Mouse (Mus musculus) spleen, adult 2 months (tissue): ENCODE data around the gene Prr14l. TPM values are rescaled to one million over a fixed set of nuclear protein-coding genes. Genes with fewer than 3 reads are reported as not detected.

Source experiments
- DNase-seq, 2 experiments: peaks; one replicate each; pipeline versions ENCODE4 v3.0.0 to v3.0.0-alpha.2; 2012 to 2021; ENCODE audit warnings: low spot score in 2 of 2, low read depth in 1 of 2
- H3K27ac ChIP-seq: fragments of 200-500 bp; 2 replicates; pipeline ENCODE4 v1.5.1; 2012; ENCODE audit warnings: low read length, inconsistent platforms; ENCODE audit not compliant: insufficient read depth
- H3K27me3 ChIP-seq: fragments of 200-500 bp; 2 replicates; pipeline ENCODE4 v1.6.1; 2012; ENCODE audit warnings: mild to moderate bottlenecking, moderate library complexity, low read length, inconsistent platforms; ENCODE audit not compliant: control insufficient read depth, insufficient read depth
- H3K36me3 ChIP-seq: fragments of 200-500 bp; 2 replicates; pipeline ENCODE4 v1.6.1; 2012; ENCODE audit warnings: mild to moderate bottlenecking, low read length, inconsistent platforms; ENCODE audit not compliant: control insufficient read depth, insufficient read depth
- H3K4me1 ChIP-seq: fragments of 200-500 bp; 2 replicates; pipeline ENCODE4 v1.6.1; 2011; ENCODE audit warnings: inconsistent platforms; ENCODE audit not compliant: control insufficient read depth, insufficient read depth, insufficient read length
- H3K4me3 ChIP-seq: fragments of 200-500 bp; 2 replicates; pipeline ENCODE4 v1.5.1; 2011; ENCODE audit warnings: mild to moderate bottlenecking, inconsistent platforms; ENCODE audit not compliant: insufficient read depth, insufficient read length; ENCODE audit errors: extremely low read depth
- CTCF ChIP-seq: fragments of 200-500 bp; IDR thresholded peaks from 2 replicates; pipeline ENCODE4 v1.5.1; 2011; ENCODE audit warnings: mild to moderate bottlenecking, inconsistent platforms; ENCODE audit not compliant: insufficient read depth, insufficient read length, insufficient replicate concordance; ENCODE audit errors: extremely low read depth
- POLR2A ChIP-seq: fragments of 200-500 bp; IDR thresholded peaks from 2 replicates; pipeline ENCODE4 v1.6.1; 2011; ENCODE audit warnings: low read depth, low read length, inconsistent platforms
- WGBS: fragments of 180-500 bp; shearing (Covaris S2); methylation state at CpG from one replicate; pipeline ENCODE4 v1.1.7; 2018; 5-methylcytosine and 5-hydroxymethylcytosine counted together
- polyA plus RNA-seq: library from polyadenylated mRNA; depleted of rRNA; stranded (reverse); fragments of >200 nt; gene quantifications from 2 replicates; pipeline ENCODE4 v1.2.3, GENCODE M21; 2012; rRNA removed

The Prr14l gene
- 15.1 and 23.0 TPM in 2 replicates for polyA plus RNA-seq

DNA sequence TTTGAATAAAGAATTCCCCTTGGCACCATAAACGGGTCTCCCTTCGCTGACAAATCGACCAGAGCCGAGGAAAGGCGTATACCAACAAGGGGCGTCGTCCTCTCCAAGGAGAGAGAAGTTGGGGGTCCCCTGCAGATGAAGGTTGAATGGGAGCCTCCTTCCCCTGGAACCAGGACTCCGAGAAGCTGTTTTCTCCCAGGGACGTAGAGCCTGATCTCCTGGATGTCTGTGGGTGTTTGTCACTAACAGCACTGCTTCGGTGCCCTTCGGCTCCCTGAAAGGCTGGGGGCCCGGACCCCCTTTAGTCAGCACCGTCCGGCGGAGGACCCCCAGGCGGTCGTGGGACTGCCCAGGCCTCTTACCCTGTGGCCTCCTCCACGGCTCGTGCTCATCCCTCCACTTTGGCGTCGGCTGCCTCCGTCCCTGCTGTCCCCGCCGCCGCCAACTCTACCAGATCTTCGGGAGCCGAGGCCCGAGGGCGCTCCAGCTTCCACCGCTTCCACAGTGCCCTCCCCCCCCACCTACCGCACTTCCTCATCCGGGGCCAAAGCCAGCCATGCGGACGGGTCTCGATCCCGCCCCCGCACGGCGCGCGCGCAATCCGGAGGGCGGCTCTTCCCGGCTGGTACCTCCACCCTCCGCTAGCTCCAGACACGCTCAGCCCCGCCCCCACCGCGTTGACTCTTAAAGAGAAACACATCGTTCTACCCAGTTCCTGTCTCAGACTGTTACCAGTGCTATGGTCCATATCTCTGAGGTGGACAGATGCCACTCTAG lies at the start of gene Prr14l:
Gene Prr14l (minus strand): TSS at position 526 of the 777 bp plus-strand sequence.
- peak within 1 kb of the TSS; percentile 87 for H3K27ac ChIP-seq
- peak; percentile 92 to 99 for DNase-seq
- H3K27me3 ChIP-seq = no peaks in the 10 kb centered on the region
- H3K36me3 ChIP-seq = no peaks in the 10 kb centered on the region; the same call in none of the 2 replicates
- TF ChIP-seq CTCF = no peak
- TF ChIP-seq POLR2A = peak; percentile 89
- H3K4me1 ChIP-seq = peaks cover 12% of the 10 kb centered on the region
- H3K4me3 ChIP-seq = peak within 1 kb of the TSS; percentile 96
- WGBS = under 1% methylated on average over 50 of the region's 51 CpGs

DNA sequence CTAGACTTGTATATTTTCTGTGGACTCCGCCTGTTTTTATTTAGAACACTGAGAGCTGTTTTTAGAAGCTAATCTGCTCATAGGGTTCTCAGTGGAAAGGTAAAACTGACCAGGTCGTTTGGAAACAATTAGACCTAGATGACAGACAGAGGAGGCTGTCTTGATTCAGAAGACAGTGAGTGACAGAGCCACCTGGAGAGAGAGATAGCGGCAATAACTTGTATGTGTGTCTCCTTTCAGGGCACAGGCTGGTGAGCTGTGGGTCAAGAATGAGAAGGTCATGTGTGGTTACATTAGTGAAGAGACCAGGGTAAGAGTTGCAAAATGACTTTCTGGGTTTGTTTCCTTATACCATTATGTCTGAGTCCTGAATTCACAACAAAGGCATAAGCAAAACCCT lies 32.7 kb upstream of the Prr14l start:
- no peak for TF ChIP-seq POLR2A
- TF ChIP-seq CTCF = no peak
- 82% methylated on average over 3 of the region's 3 CpGs for WGBS
- Histone ChIP-seq H3K27me3 (no peaks in the 10 kb centered on the region), H3K36me3 (peaks cover 16% of the 10 kb centered on the region), H3K4me1 (no peaks in the 10 kb centered on the region), H3K4me3 (no peak overlapping the region), H3K27ac (no peak overlapping the region)
- no peak for DNase-seq

DNA sequence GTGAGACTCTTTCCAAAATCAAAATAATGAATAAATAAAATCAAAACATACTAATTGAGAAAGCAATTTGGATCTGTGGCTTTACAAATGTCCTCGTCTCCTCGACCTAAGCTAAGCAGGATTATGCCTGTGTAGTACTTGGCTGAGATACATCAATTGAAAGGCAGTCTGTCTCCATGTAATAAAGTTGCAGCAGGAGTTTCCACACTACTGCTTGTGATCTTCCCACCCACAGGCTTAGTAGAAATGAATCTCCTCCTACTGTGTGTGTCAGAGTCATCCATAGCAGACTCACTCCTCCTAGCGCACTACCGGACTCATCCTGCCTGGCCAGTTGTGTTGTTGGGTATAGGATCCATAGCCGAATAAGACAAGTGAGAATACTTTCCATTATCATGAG lies 18.3 kb upstream of the Prr14l start:
- WGBS = 96% methylated on average over 5 of the region's 5 CpGs
- H3K4me3 ChIP-seq = no peak overlapping the region
- no peaks in the 10 kb centered on the region for H3K27me3 ChIP-seq
- TF ChIP-seq CTCF (no peak), POLR2A (no peak)
- no peak for DNase-seq
- H3K27ac ChIP-seq = no peak overlapping the region
- peaks cover 6% of the 10 kb centered on the region; the same call in 1 of the 2 replicates for H3K36me3 ChIP-seq
- no peaks in the 10 kb centered on the region for H3K4me1 ChIP-seq

DNA sequence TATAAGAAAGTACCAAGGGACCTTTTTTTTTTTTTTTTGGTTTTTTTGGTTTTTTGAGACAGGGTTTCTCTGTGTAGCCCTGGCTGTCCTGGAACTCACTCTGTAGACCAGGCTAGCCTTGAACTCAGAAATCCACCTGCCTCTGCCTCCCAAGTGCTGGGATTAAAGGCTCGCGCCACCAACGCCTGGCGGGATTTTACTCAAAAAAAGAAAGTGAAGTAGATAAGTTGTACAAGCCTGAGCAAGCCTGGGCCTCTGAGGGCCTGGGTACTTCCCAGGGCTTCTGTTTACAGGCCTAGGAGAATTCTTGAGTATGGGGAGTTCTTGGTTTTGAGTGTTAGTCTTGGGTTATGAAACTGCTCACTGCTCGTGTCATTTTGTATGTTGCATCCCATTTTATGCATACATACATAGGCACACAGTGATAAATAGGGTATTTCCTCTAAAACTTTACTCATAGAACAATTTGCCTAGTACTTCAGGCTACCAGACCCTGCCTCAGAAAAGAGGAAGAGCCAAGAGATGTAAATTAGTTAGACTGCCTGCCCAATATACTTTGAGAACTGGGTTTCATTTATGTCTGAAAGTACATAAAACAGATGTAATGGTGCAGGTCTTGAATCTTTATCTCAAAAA lies 15.5 kb upstream of the Prr14l start:
- H3K36me3 ChIP-seq = peaks cover 4% of the 10 kb centered on the region; the same call in 1 of the 2 replicates
- no peak overlapping the region for H3K4me3 ChIP-seq
- no peaks in the 10 kb centered on the region for H3K27me3 ChIP-seq
- H3K4me1 ChIP-seq = no peaks in the 10 kb centered on the region; the same call in 1 of the 2 replicates
- WGBS = 79% methylated on average over 5 of the region's 5 CpGs
- DNase-seq = peak in 1 of 2 experiments; percentile 15
- TF ChIP-seq POLR2A = no peak
- no peak for TF ChIP-seq CTCF
- H3K27ac ChIP-seq = peak overlapping the region; percentile 77

DNA sequence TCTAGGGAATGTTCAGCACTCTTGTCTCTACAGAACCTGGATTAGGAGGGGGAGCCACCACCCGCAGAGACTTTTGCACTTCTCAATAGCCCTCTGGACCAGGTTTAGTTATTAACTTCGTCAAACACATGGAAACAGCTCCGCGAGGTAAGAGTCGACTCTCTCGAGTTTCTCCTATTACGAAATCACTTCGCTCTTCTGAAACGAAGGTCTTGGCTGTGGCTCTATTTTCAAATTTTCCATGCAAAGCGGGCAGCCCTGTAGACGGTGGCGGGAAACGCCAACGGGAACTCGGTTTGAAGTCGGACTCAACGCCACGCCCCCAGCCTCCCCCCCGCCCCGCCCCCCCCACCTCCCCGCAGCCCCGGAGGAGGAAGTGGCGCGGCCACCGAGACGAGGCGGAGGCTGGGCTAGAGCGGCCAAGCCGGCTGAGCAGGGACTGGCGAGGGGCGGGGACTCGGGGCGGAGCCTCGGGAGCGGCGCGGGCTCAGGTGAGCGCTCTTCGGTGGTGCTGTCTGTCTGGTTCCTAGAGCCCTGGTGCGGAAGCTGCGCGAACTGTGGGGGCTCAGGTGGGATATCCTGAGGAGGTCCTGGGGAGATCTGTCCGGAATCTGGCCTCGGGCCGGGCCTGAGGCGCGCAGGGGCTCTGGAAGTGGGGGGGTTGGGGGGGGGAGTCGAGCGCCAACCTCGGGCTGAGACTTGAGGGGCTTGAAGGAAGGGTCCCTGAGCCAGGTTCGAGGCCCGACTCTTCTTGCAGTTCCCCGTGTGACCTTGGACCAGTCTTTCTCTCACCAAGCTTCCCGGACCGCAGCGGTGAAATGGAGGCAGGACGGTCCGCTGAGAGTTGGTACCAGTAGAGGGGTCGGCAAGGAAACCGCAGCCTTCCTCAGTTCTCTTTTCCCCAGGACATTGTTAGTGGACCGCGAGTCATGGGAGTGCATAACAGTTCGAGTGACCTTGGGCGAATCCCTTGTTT lies 9.5 kb upstream of the Prr14l start, which contains the start of gene Depdc5:
Gene Depdc5 (plus strand): TSS at position 449 of the 976 bp plus-strand sequence.
- H3K27me3 ChIP-seq = no peaks in the 10 kb centered on the region
- H3K4me1 ChIP-seq = peaks cover 4% of the 10 kb centered on the region; the same call in 1 of the 2 replicates
- peak; percentile 45; the same call in 1 of the 2 replicates for TF ChIP-seq POLR2A
- TF ChIP-seq CTCF = no peak
- H3K36me3 ChIP-seq = peaks cover 4% of the 10 kb centered on the region; the same call in 1 of the 2 replicates
- under 1% methylated on average over 58 of the region's 64 CpGs for WGBS
- peak within 1 kb of the TSS; percentile 64 for H3K27ac ChIP-seq
- peak; percentile 87 to 98 for DNase-seq
- H3K4me3 ChIP-seq = peak within 1 kb of the TSS; percentile 79

DNA sequence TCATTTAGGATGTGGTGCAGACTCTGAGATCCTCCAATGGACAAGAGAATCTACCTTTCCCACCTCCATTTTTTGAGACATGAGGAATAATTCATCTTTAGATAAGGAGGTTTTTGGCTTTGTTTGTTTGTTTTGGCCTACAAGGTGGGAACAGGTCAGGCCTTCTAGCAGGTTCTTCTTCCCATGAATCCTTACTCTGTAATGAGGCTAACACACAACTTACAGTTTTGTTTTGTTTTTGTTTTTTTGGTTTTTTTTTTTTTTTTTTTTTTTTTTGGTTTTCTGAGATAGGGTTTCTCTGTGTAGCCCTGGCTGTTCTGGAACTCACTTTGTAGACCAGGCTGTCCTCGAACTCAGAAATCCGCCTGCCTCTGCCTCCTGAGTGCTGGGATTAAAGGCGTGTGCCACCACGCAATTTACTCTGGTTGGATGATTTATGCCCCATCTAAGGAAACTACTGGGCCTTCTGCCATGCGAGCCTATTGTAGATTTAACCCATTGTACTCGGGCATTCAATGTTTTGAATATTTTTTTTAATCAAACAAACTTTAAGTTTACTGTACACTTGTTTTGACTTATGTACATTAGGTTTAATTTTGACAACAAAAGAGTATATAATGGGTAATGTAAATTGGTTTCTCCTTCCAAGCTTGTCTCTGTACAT lies 8.5 kb upstream of the Prr14l start:
- Histone ChIP-seq H3K27ac (no peak overlapping the region), H3K36me3 (peaks cover 2% of the 10 kb centered on the region; the same call in 1 of the 2 replicates), H3K4me3 (no peak overlapping the region), H3K4me1 (peaks cover 4% of the 10 kb centered on the region; the same call in 1 of the 2 replicates), H3K27me3 (no peaks in the 10 kb centered on the region)
- DNase-seq = no peak
- TF ChIP-seq CTCF (no peak), POLR2A (no peak)
- WGBS = 67% methylated on average over 6 of the region's 6 CpGs
